Mouse (Mus musculus) T-helper 1 cell (primary cell): ENCODE results near the gene Ecpas.

Experiments used
- in situ Hi-C: fragments of 300-600 bp; cut with MboI, MseI; formaldehyde crosslinking; loops from one replicate; pipeline ENCODE4 v1.15.1; 2025; ENCODE audit warnings: high pct_unique_total_duplicates

Ecpas gene

GRCm38 (mm10) chr4:58911069-58911830, 1.3 kb downstream of the Ecpas start:
- in situ Hi-C loops = no loop called here

- in situ Hi-C loops = no loop called here
Measured at GRCm38 (mm10) chr4:58910175-58911068, 2.1 kb downstream of the Ecpas start.

GRCm38 (mm10) chr4:58907453-58907852, 5.1 kb downstream of the Ecpas start:
- in situ Hi-C loops = no loop called here

- in situ Hi-C loops = no loop called here
Measured at GRCm38 (mm10) chr4:58898318-58898717, 14.2 kb downstream of the Ecpas start.

- in situ Hi-C loops = no loop called here
Measured at GRCm38 (mm10) chr4:58897436-58897835, 15.1 kb downstream of the Ecpas start.

- in situ Hi-C loops = no loop called here
Measured at GRCm38 (mm10) chr4:58894399-58894798, 18.1 kb downstream of the Ecpas start.

GRCm38 (mm10) chr4:58890035-58890782, 22.3 kb downstream of the Ecpas start:
- in situ Hi-C loops = no loop called here

- in situ Hi-C loops = no loop called here
Measured at GRCm38 (mm10) chr4:58888568-58888967, 24.0 kb downstream of the Ecpas start.

- in situ Hi-C loops = no loop called here
Measured at GRCm38 (mm10) chr4:58887626-58888025, 24.9 kb downstream of the Ecpas start.

- in situ Hi-C loops = no loop called here
Measured at GRCm38 (mm10) chr4:58886778-58887177, 25.8 kb downstream of the Ecpas start.

- in situ Hi-C loops = no loop called here
Measured at GRCm38 (mm10) chr4:58885341-58885740, 27.2 kb downstream of the Ecpas start.

- in situ Hi-C loops = no loop called here
Measured at GRCm38 (mm10) chr4:58883841-58884240, 28.7 kb downstream of the Ecpas start.

GRCm38 (mm10) chr4:58874373-58874772, 38.2 kb downstream of the Ecpas start:
- in situ Hi-C loops = no loop called here

GRCm38 (mm10) chr4:58867242-58867641, 45.3 kb downstream of the Ecpas start:
- in situ Hi-C loops = no loop called here

- in situ Hi-C loops = no loop called here
Measured at GRCm38 (mm10) chr4:58832908-58833307, 79.6 kb downstream of the Ecpas start.

GRCm38 (mm10) chr4:58825921-58826320, 86.6 kb downstream of the Ecpas start:
- in situ Hi-C loops = no loop called here

- in situ Hi-C loops = no loop called here
Measured at GRCm38 (mm10) chr4:58787616-58788015, 124.9 kb downstream of the Ecpas start, which contains the start of gene Olfr267. Gene Olfr267 (minus strand): TSS chr4:58787716.

GRCm38 (mm10) chr4:58786659-58787058, 125.9 kb downstream of the Ecpas start:
- in situ Hi-C loops = no loop called here

- in situ Hi-C loops = no loop called here
Measured at GRCm38 (mm10) chr4:58763417-58763816, 149.1 kb downstream of the Ecpas start.

- in situ Hi-C loops = loop anchor here (10.0 kb wide), 1 partner anchor 335 kb away; no protein-coding TSS in a partner anchor
Measured at GRCm38 (mm10) chr4:58749510-58749909, 163.0 kb downstream of the Ecpas start.

- in situ Hi-C loops = loop anchor here (10.0 kb wide), 1 partner anchor 334 kb away; no protein-coding TSS in a partner anchor
Measured at GRCm38 (mm10) chr4:58749101-58749500, 163.4 kb downstream of the Ecpas start.
